Mouse (Mus musculus) G1E (cell line): ENCODE measurements at regions not wholly inside any gene's neighbourhood (a gene's known extent, or its start where the extent isn't known, plus 50 kb on each side); places are given as distances from the start of the nearest gene placed in this dataset.

Experiments used
- ATAC-seq: 2 replicates; pipeline ENCODE4 v1.8.0; 2016; ENCODE audit warnings: mild to moderate bottlenecking; ENCODE audit not compliant: insufficient number of reproducible peaks, poor library complexity, low FRiP score, severe bottlenecking; ENCODE audit errors: extremely low read depth
- DNase-seq: peaks from one replicate; pipeline ENCODE4 v3.0.0; 2012; ENCODE audit warnings: low spot score
- H3K27me3 ChIP-seq: 2 replicates; pipeline ENCODE4 v1.6.1; 2012; ENCODE audit warnings: mild to moderate bottlenecking, low read length, inconsistent platforms; ENCODE audit not compliant: insufficient read depth
- H3K36me3 ChIP-seq: replicated peaks from 2 replicates; pipeline ENCODE3; 2012; ENCODE audit warnings: mild to moderate bottlenecking, inconsistent platforms
- H3K4me1 ChIP-seq: 2 replicates; pipeline ENCODE4 v1.6.1; 2012; ENCODE audit warnings: low read depth, low read length, inconsistent platforms, mixed read lengths; ENCODE audit not compliant: insufficient read depth
- H3K4me3 ChIP-seq: 2 replicates; pipeline ENCODE4 v1.5.1; 2012; ENCODE audit warnings: low read depth, mild to moderate bottlenecking, inconsistent platforms, low read length, moderate library complexity, mixed read lengths
- H3K9me3 ChIP-seq: replicated peaks from 2 replicates; pipeline ENCODE4 v1.6.1; 2012; ENCODE audit warnings: inconsistent platforms
- CTCF ChIP-seq: IDR thresholded peaks from 2 replicates; pipeline ENCODE4 v1.5.1; 2012; ENCODE audit warnings: low read depth, low read length, inconsistent platforms, mixed read lengths
- GATA1 ChIP-seq: IDR thresholded peaks from 2 replicates; pipeline ENCODE4 v1.6.1; 2012; ENCODE audit warnings: borderline replicate concordance, low read length, inconsistent platforms, mixed read lengths
- GATA2 ChIP-seq: IDR thresholded peaks from 2 replicates; pipeline ENCODE4 v1.6.1; 2012; ENCODE audit warnings: low read depth, low read length, inconsistent platforms, borderline replicate concordance
- POLR2AphosphoS5 ChIP-seq: IDR thresholded peaks from 2 replicates; pipeline ENCODE4 v1.6.1; 2012; ENCODE audit warnings: low read depth, low read length, inconsistent platforms; ENCODE audit not compliant: insufficient replicate concordance
- TAL1 ChIP-seq: conservative IDR thresholded peaks from 2 replicates; pipeline ENCODE4 v1.6.1; 2012; ENCODE audit warnings: low read depth, low read length, inconsistent platforms, mixed read lengths

- H3K4me1 ChIP-seq, result peaks cover 84% of the 10 kb centered on the region
- TF ChIP-seq POLR2AphosphoS5 (no peak), CTCF (no peak), GATA1 (no peak), GATA2 (no peak)
- no peaks in the 10 kb centered on the region for H3K36me3 ChIP-seq
- no peak overlapping the region for H3K4me3 ChIP-seq
- no peaks in the 10 kb centered on the region for H3K9me3 ChIP-seq
- H3K27me3 ChIP-seq, result peaks cover 8% of the 10 kb centered on the region; the same call in 1 of the 2 replicates
- ATAC-seq (no peak), DNase-seq (no peak)
Observed at GRCm38 (mm10) chr19:59395739-59396138, 50.2 kb upstream of the Pdzd8 start.

- Histone ChIP-seq H3K27me3 (peaks cover 8% of the 10 kb centered on the region; the same call in 1 of the 2 replicates), H3K4me1 (peaks cover 85% of the 10 kb centered on the region), H3K9me3 (no peaks in the 10 kb centered on the region), H3K4me3 (no peak overlapping the region), H3K36me3 (no peaks in the 10 kb centered on the region)
- DNase-seq, result no peak
- no peak for ATAC-seq
- TF ChIP-seq TAL1, result no peak
- TF ChIP-seq GATA2, result no peak
- TF ChIP-seq POLR2AphosphoS5, result no peak
- no peak for TF ChIP-seq GATA1
- no peak for TF ChIP-seq CTCF
Observed at GRCm38 (mm10) chr19:59396506-59396905, 50.9 kb upstream of the Pdzd8 start.

GRCm38 (mm10) chr19:59399849-59400585 lies 54.4 kb upstream of the Pdzd8 start:
- H3K4me3 ChIP-seq, result peak overlapping the region; percentile 59
- ATAC-seq, result no peak
- H3K36me3 ChIP-seq, result no peaks in the 10 kb centered on the region
- H3K27me3 ChIP-seq, result peaks cover 8% of the 10 kb centered on the region; the same call in 1 of the 2 replicates
- H3K4me1 ChIP-seq, result peaks cover 87% of the 10 kb centered on the region
- no peaks in the 10 kb centered on the region for H3K9me3 ChIP-seq
- TF ChIP-seq POLR2AphosphoS5 (no peak), GATA1 (no peak), TAL1 (no peak), CTCF (no peak), GATA2 (no peak)
- DNase-seq, result no peak

- peak overlapping the region; percentile 28; the same call in 1 of the 2 replicates for H3K4me3 ChIP-seq
- H3K4me1 ChIP-seq, result peaks cover 94% of the 10 kb centered on the region
- peaks cover 8% of the 10 kb centered on the region; the same call in 1 of the 2 replicates for H3K27me3 ChIP-seq
- H3K36me3 ChIP-seq, result no peaks in the 10 kb centered on the region
- no peak for ATAC-seq
- DNase-seq, result no peak
- TF ChIP-seq CTCF, result no peak
- TF ChIP-seq POLR2AphosphoS5, result no peak
- H3K9me3 ChIP-seq, result no peaks in the 10 kb centered on the region
Observed at GRCm38 (mm10) chr19:59401304-59401703, 55.7 kb upstream of the Pdzd8 start.

- H3K4me3 ChIP-seq, result peak overlapping the region; percentile 28; the same call in 1 of the 2 replicates
- DNase-seq (no peak), ATAC-seq (peak; percentile 66)
- H3K9me3 ChIP-seq, result no peaks in the 10 kb centered on the region
- TF ChIP-seq TAL1 (0 out of 2 replicates have a peak, but pooled peaks have one; percentile 29), CTCF (no peak), GATA2 (no peak), POLR2AphosphoS5 (no peak), GATA1 (no peak)
- no peaks in the 10 kb centered on the region for H3K36me3 ChIP-seq
- peaks cover 10% of the 10 kb centered on the region; the same call in 1 of the 2 replicates for H3K27me3 ChIP-seq
- H3K4me1 ChIP-seq, result peaks cover 94% of the 10 kb centered on the region
Observed at GRCm38 (mm10) chr19:59402097-59402496, 56.1 kb upstream of the Emx2 start.

GRCm38 (mm10) chr19:59404082-59404481 lies 54.1 kb upstream of the Emx2 start:
- H3K9me3 ChIP-seq, result no peaks in the 10 kb centered on the region
- no peak for ATAC-seq
- H3K36me3 ChIP-seq, result peaks cover 12% of the 10 kb centered on the region
- no peak for TF ChIP-seq TAL1
- TF ChIP-seq POLR2AphosphoS5, result no peak
- TF ChIP-seq GATA1, result no peak
- no peak for TF ChIP-seq CTCF
- no peak for TF ChIP-seq GATA2
- DNase-seq, result no peak
- peaks cover 10% of the 10 kb centered on the region; the same call in 1 of the 2 replicates for H3K27me3 ChIP-seq
- peaks cover 98% of the 10 kb centered on the region for H3K4me1 ChIP-seq
- no peak overlapping the region for H3K4me3 ChIP-seq
